Mouse (Mus musculus) large intestine, adult 2 months (tissue): ENCODE measurements around the gene Iqschfp. TPM values are rescaled to one million over a fixed set of nuclear protein-coding genes. Genes with fewer than 3 reads are reported as not detected.

ENCODE experiments used
- DNase-seq: peaks from one replicate; pipeline ENCODE4 v3.0.0-alpha.2; 2012; ENCODE audit warnings: low read depth, low spot score
- WGBS: fragments of 180-500 bp; shearing (Covaris S2); methylation state at CpG from one replicate; pipeline ENCODE4 v1.1.7; 2018; 5-methylcytosine and 5-hydroxymethylcytosine counted together
- polyA plus RNA-seq: library from polyadenylated mRNA; depleted of rRNA; stranded (reverse); fragments of >200 nt; gene quantifications from 2 replicates; pipeline ENCODE4 v1.2.3, GENCODE M21; 2012

Gene Iqschfp
- polyA plus RNA-seq, 1 experiment = not detected

- WGBS = 77% methylated on average over 7 of the region's 7 CpGs
- DNase-seq = no peak
These were observed 714.0 kb downstream of the Iqschfp start for GRCm38 (mm10) chr3:68605942-68606603.

- no peak for DNase-seq
- 78% methylated on average over 8 of the region's 8 CpGs for WGBS
These were observed 714.7 kb downstream of the Iqschfp start for GRCm38 (mm10) chr3:68606730-68607129.

DNA sequence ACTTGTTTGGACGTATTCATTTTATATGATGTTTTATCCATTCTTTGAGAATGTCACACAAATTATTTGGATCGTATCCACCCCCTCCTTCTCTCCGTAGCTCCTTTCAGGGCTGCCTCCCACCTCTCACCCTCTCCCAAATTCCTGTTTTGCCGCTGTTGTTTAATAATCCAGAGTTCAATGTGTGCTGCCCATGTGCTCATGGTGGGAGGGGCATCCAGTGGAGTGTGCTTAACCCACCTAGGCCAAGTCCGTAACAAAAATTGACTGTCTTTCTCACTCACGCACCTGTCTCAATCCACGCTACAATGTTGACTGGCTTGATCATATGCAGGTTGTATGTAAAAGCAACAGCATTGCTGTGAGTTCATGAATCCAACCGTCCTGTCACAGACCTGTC, 715.3 kb downstream of the Iqschfp start:
- DNase-seq = no peak
- 90% methylated on average over 8 of the region's 8 CpGs for WGBS

GRCm38 (mm10) chr3:68608848-68609497, 716.9 kb downstream of the Iqschfp start:
- no peak for DNase-seq
- 69% methylated on average over 19 of the region's 19 CpGs for WGBS

- DNase-seq = no peak
- 52% methylated on average over 6 of the region's 6 CpGs for WGBS
These were observed 718.0 kb downstream of the Iqschfp start for GRCm38 (mm10) chr3:68610011-68610410.

DNA sequence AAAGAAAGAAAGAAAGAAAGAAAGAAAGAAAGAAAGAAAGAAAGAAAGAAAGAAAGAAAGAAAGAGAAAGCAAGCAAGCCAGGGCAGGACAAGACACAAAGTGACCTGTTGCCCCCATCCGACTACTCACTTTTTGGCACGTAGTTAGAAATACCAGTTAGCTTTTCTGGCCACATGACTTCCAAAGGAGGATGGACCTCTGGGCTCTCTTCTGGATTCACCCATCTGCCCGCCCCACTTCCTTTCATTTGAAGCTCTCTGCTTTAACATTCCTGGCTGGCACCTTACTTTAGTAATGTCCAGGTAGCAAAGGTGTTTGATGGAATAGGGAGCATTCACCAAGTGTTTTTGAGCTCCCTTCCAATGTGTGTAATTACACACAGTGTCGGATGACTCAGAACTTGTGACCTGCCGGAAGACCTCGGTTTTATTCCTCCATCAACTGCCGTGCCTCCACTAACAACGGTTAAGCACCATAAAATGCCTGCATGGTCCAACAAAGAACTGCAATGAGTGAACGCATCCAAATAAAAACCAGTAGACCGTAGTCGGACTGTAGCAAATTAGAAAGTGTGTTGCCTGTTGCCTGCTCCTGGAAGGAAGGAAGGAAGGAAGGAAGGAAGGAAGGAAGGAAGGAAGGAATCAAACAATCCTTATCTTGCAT, 718.7 kb downstream of the Iqschfp start:
- 42% methylated on average over 11 of the region's 11 CpGs for WGBS
- DNase-seq = no peak

- WGBS = 71% methylated on average over 10 of the region's 10 CpGs
- DNase-seq = no peak
These were observed 723.2 kb downstream of the Iqschfp start for GRCm38 (mm10) chr3:68615042-68615810.

DNA sequence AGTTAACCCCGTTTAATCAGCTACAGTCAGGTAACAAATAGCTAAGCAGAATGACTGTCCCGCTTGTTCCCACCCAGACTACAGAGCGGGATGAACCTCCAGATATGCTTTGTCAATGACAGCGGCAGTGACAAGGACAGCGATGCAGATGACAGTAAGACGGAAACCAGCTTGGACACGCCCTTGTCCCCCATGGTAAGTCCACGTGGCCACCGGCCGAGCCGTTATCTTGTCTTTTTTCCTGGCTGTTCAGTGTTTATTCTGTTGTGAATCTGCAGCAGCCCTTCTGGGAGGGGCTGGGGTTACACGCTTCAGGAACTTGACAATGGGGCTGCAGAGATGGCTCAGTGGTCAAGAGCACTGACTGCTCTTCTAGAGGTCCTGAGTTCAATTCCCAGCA, 724.3 kb downstream of the Iqschfp start:
- WGBS = 83% methylated on average over 12 of the region's 12 CpGs
- no peak for DNase-seq

GRCm38 (mm10) chr3:68617708-68618107, 725.7 kb downstream of the Iqschfp start:
- DNase-seq = no peak
- WGBS = 60% methylated on average over 10 of the region's 10 CpGs

DNA sequence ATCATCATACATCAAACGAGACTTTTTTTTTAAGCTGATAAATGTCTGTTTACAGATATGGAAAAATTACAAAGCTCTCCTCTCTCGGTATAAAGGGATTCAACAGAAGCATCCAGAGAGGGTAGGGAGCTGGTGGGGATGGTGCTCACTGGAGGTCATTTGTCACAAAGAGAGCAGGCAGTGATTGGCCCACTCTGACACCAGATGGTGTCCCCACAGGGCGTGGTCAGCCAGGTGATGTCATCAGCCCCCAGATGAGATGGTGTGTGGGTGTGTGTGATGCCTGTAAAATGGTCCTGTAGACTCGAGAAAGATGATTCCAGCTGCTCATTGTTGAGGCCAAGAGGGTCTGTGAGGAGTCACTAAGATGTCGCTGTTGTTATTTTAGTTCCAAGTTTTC, 727.1 kb downstream of the Iqschfp start:
- 50% methylated on average over 5 of the region's 5 CpGs for WGBS

GRCm38 (mm10) chr3:68621971-68622370, 729.9 kb downstream of the Iqschfp start:
- no peak for DNase-seq
- 96% methylated on average over 3 of the region's 3 CpGs for WGBS

More for the DNA sequence above, 727.1 kb downstream of the Iqschfp start:
- DNase-seq = no peak

DNA sequence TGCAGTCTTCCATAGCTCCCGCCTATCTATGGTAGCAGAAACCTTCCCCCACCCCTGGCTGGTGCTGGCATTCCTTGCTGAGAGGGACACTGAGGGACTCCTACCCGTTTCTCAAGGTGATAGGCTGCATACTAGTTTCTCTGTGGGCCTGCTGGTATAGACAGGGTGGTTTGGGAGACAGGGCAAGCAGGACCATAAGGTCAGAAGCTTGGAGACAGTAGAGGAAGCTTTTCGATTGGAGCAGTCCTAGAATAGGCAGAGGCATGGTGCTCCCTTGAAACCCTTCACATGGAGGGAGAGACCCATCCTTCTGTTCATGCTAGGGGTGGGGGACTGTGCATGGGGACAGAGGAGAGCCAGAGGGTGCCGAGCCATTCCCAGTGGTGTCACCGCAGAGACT, 731.0 kb downstream of the Iqschfp start:
- DNase-seq = no peak
- 85% methylated on average over 5 of the region's 5 CpGs for WGBS

- no peak for DNase-seq
- WGBS = 77% methylated on average over 6 of the region's 6 CpGs
These were observed 732.4 kb downstream of the Iqschfp start for GRCm38 (mm10) chr3:68624471-68624870.

GRCm38 (mm10) chr3:68630261-68630660, 738.2 kb downstream of the Iqschfp start:
- no peak for DNase-seq
- 76% methylated on average over 4 of the region's 4 CpGs for WGBS

GRCm38 (mm10) chr3:68630821-68631220, 738.8 kb downstream of the Iqschfp start:
- no peak for DNase-seq
- WGBS = 86% methylated on average over 3 of the region's 3 CpGs

- no peak for DNase-seq
- 65% methylated on average over 3 of the region's 3 CpGs for WGBS
These were observed 740.7 kb downstream of the Iqschfp start for GRCm38 (mm10) chr3:68632714-68633113.

- 81% methylated on average over 4 of the region's 4 CpGs for WGBS
- no peak for DNase-seq
These were observed 741.5 kb downstream of the Iqschfp start for GRCm38 (mm10) chr3:68633577-68633976.

DNA sequence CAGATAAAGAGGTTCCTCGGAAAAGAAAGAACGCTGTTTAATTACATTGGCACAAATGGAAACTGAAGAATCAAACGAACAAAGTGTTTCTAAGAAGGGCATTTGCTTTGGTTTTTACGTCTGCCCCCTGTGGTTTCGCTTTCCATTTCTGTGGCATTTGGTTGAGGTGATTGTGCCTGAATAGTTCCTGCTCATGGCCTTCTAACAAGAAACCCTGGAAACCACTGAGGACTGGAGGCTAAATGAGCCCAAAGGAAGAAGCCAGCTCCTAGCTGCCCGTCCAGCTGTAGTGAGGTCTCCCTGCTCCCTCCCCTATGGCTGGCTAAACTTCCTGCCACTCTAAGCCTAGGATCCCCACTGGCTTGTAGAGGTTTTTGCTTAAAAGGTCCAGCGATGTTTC, 745.9 kb downstream of the Iqschfp start:
- WGBS = 44% methylated on average over 7 of the region's 7 CpGs
- DNase-seq = no peak

DNA sequence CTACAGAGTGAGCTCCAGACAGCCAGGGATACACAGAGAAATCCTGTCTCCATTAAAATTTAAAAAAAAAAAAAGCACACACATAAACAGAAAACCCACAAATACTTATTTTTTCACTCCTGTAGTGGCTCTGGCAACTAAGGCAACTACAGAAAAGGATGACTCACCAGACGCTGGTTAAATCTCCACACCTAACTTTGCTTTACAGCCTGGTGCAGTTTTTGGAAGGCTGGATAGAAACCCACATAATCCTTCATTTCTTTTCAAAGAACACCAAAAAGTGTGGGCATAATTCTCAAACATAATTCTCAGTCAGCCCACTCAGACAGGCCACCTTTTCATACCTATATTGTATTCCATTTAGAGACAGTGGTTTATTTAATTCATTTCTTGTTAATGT, 746.7 kb downstream of the Iqschfp start:
- no peak for DNase-seq
- 71% methylated on average over 1 of the region's 1 CpGs for WGBS

- WGBS = 78% methylated on average over 7 of the region's 7 CpGs
- no peak for DNase-seq
These were observed 750.9 kb downstream of the Iqschfp start for GRCm38 (mm10) chr3:68642935-68643334.
